Mouse (Mus musculus) stomach, embryonic 14.5 days (tissue): Measurements from ENCODE around the gene Gtf2ird2. TPM values are rescaled to one million over a fixed set of nuclear protein-coding genes. Genes with fewer than 3 reads are reported as not detected.

Experiments used
- ATAC-seq: fragments of 200-750 bp; cut with Nextera tagmentation; 2 replicates; pipeline ENCODE4 v1.8.0; 2017; ENCODE audit warnings: low read depth, moderate TSS enrichment; ENCODE audit not compliant: insufficient number of reproducible peaks, insufficient read depth, low FRiP score
- H3K27ac ChIP-seq: fragments of 300-500 bp; sonication (generic); 2 replicates; pipeline ENCODE4 v1.5.1; 2014; ENCODE audit warnings: mild to moderate bottlenecking, low read length, moderate library complexity, mixed read lengths
- H3K27me3 ChIP-seq: fragments of 300-500 bp; sonication (generic); 2 replicates; pipeline ENCODE4 v1.6.1; 2014; ENCODE audit warnings: low read length, control low read depth, mixed read lengths; ENCODE audit not compliant: control insufficient read depth, insufficient read depth
- H3K36me3 ChIP-seq: fragments of 300-500 bp; sonication (generic); 2 replicates; pipeline ENCODE4 v1.6.1; 2014; ENCODE audit warnings: mild to moderate bottlenecking, control low read depth, low read length, moderate library complexity, mixed read lengths; ENCODE audit not compliant: control insufficient read depth, insufficient read depth
- H3K4me1 ChIP-seq: fragments of 300-500 bp; sonication (generic); 2 replicates; pipeline ENCODE4 v1.6.1; 2014; ENCODE audit warnings: low read length, control low read depth, mixed read lengths; ENCODE audit not compliant: control insufficient read depth, insufficient read depth
- H3K4me2 ChIP-seq: fragments of 300-500 bp; sonication (generic); replicated peaks from 2 replicates; pipeline ENCODE4 v1.6.1; 2014; ENCODE audit warnings: low read depth, low read length, control low read depth
- H3K4me3 ChIP-seq: fragments of 300-500 bp; sonication (generic); 2 replicates; pipeline ENCODE4 v1.5.1; 2014; ENCODE audit warnings: low read depth, low read length, control low read depth
- H3K9ac ChIP-seq: fragments of 300-500 bp; sonication (generic); replicated peaks from 2 replicates; pipeline ENCODE4 v1.6.1; 2014; ENCODE audit warnings: low read depth, mild to moderate bottlenecking, control low read depth, low read length, moderate library complexity, mixed read lengths
- H3K9me3 ChIP-seq: fragments of 300-500 bp; sonication (generic); 2 replicates; pipeline ENCODE4 v1.6.1; 2016; ENCODE audit warnings: low read depth, low read length, control low read depth; ENCODE audit not compliant: control insufficient read depth
- WGBS: fragments of 180-500 bp; shearing (Covaris S2); extraction: QIAGEN DNeasy Blood & Tissue Kit; methylation state at CpG from one replicate; pipeline ENCODE4 v1.1.7; 2014; 5-methylcytosine and 5-hydroxymethylcytosine counted together
- polyA plus RNA-seq: library from polyadenylated mRNA; unstranded; fragments of >200 nt; fragmentation: Nextera tagmentation; extraction: Ambion mirVana; gene quantifications from 2 replicates; pipeline ENCODE4 v1.2.1, GENCODE M21; 2014

The Gtf2ird2 gene
- 8.5 and 10.1 TPM in 2 replicates for polyA plus RNA-seq

- peak; percentile 95 for ATAC-seq
- Histone ChIP-seq H3K9ac (peak within 1 kb of the TSS; percentile 89), H3K36me3 (no peaks in the 10 kb centered on the region), H3K27me3 (no peaks in the 10 kb centered on the region), H3K4me2 (peak within 1 kb of the TSS; percentile 86), H3K27ac (peak within 1 kb of the TSS; percentile 95), H3K9me3 (no peaks in the 10 kb centered on the region), H3K4me3 (peak within 1 kb of the TSS; percentile 64), H3K4me1 (peaks cover 13% of the 10 kb centered on the region)
- under 1% methylated on average over 92 of the region's 92 CpGs for WGBS
These were observed at the start of gene Gtf2ird2 for GRCm38 (mm10) chr5:134183880-134184808. Gtf2ird2 (plus strand) TSS chr5:134184019.

DNA sequence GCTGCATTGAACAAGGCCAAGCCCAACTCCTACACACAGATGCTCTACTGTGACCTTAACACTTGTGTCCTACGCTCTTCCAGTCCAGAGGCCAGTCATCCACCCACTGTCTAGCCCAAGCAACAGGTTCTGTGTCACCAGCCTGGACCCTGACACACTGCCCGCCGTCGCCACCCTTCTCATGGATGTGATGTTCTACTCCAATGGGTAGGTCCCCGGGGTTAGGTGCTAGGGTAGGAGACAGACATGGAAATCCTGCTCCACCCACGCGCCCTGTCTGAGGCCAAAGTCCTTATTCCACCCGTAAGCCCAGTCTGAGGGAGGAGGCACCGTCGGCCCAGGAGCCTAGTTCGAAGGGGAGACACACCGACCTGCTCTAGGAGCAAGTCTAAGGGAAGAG is 47.8 kb upstream of the Gtf2ird2 start:
- H3K9me3 ChIP-seq, result no peaks in the 10 kb centered on the region
- no peak for ATAC-seq
- 92% methylated on average over 12 of the region's 12 CpGs for WGBS
- no peak overlapping the region for H3K9ac ChIP-seq
- H3K4me1 ChIP-seq, result no peaks in the 10 kb centered on the region
- no peaks in the 10 kb centered on the region for H3K27me3 ChIP-seq
- no peak overlapping the region for H3K4me3 ChIP-seq
- H3K36me3 ChIP-seq, result no peaks in the 10 kb centered on the region
- H3K4me2 ChIP-seq, result no peak overlapping the region
- no peak overlapping the region for H3K27ac ChIP-seq

DNA sequence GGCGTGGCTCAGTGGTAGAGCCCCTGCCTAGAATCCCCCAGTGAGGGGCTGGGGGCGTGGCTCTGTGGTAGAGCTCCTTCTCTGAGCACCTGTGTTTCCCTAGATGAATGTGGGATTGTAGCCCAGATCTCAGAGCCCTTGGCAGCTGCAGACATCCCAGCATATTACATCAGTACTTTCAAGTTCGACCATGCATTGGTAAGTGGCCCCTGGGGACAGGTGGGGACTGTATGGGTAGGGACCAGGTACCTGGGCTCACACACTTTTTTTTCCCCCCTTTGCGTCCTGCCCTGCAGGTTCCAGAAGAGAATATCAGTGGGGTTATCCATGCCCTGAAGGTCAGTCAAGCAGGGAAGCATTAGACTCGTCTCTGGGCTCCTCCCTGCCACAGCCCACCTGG is 45.9 kb upstream of the Gtf2ird2 start:
- Histone ChIP-seq H3K36me3 (no peaks in the 10 kb centered on the region), H3K4me1 (no peaks in the 10 kb centered on the region), H3K27ac (no peak overlapping the region), H3K4me3 (no peak overlapping the region), H3K4me2 (no peak overlapping the region), H3K27me3 (no peaks in the 10 kb centered on the region), H3K9me3 (no peaks in the 10 kb centered on the region; the same call in 1 of the 2 replicates), H3K9ac (no peak overlapping the region)
- no peak for ATAC-seq
- WGBS, result 86% methylated on average over 5 of the region's 5 CpGs

DNA sequence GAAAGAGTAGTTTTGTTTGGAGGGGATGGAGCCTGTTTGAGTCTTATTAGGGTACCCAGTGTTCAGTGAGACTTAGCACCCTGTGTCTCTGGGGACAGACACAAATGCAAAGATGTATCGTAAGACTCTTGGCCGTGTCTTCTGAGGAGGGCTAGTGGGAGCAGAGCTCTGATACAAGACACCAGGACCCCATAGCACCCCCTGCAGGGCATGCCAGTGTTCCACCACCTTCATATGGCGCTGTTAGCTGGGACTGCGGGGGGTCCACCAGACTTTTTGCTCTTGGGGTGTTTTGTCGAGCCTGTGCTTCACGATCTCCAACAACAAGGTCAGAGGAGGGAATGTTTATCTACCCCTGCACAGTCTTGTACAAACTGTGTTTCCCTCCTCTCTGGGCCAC is 44.4 kb upstream of the Gtf2ird2 start:
- WGBS, result 84% methylated on average over 6 of the region's 6 CpGs
- H3K9me3 ChIP-seq, result no peaks in the 10 kb centered on the region; the same call in 1 of the 2 replicates
- H3K4me3 ChIP-seq, result no peak overlapping the region
- H3K27me3 ChIP-seq, result no peaks in the 10 kb centered on the region
- no peak for ATAC-seq
- no peak overlapping the region for H3K27ac ChIP-seq
- H3K4me1 ChIP-seq, result no peaks in the 10 kb centered on the region
- H3K9ac ChIP-seq, result no peak overlapping the region
- no peaks in the 10 kb centered on the region for H3K36me3 ChIP-seq
- H3K4me2 ChIP-seq, result no peak overlapping the region

GRCm38 (mm10) chr5:134141236-134141635 is 42.6 kb upstream of the Gtf2ird2 start:
- Histone ChIP-seq H3K4me2 (no peak overlapping the region), H3K9me3 (no peaks in the 10 kb centered on the region; the same call in 1 of the 2 replicates), H3K9ac (no peak overlapping the region), H3K36me3 (no peaks in the 10 kb centered on the region), H3K4me1 (no peaks in the 10 kb centered on the region), H3K27ac (no peak overlapping the region), H3K27me3 (no peaks in the 10 kb centered on the region), H3K4me3 (no peak overlapping the region)
- 67% methylated on average over 7 of the region's 7 CpGs for WGBS
- no peak for ATAC-seq

GRCm38 (mm10) chr5:134142381-134142780 is 41.4 kb upstream of the Gtf2ird2 start:
- WGBS, result 84% methylated on average over 11 of the region's 11 CpGs
- ATAC-seq, result no peak
- no peak overlapping the region for H3K4me2 ChIP-seq
- H3K9ac ChIP-seq, result no peak overlapping the region
- no peaks in the 10 kb centered on the region for H3K36me3 ChIP-seq
- no peak overlapping the region for H3K27ac ChIP-seq
- H3K4me3 ChIP-seq, result no peak overlapping the region
- H3K9me3 ChIP-seq, result no peaks in the 10 kb centered on the region; the same call in 1 of the 2 replicates
- H3K27me3 ChIP-seq, result no peaks in the 10 kb centered on the region
- H3K4me1 ChIP-seq, result no peaks in the 10 kb centered on the region

DNA sequence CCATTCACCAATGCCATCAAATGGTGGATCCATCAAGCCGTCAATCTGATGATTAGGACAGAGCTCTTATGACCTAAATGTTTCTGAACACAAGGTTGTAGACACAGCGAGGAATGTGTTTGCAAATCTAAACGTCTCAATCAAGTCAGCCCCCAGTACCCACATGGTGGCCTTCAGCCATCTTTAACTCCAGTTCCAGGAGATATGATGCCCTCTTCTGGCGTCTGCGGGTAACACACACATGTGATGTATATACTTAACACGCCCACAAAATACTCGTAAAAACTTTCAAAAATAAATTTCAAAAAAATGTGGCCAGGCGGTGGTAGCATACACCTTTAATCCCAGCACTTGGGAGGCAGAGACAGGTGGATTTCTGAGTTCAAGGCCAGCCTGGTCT is 38.8 kb upstream of the Gtf2ird2 start:
- Histone ChIP-seq H3K9ac (no peak overlapping the region), H3K27me3 (no peaks in the 10 kb centered on the region), H3K36me3 (peaks cover 12% of the 10 kb centered on the region), H3K4me3 (no peak overlapping the region), H3K27ac (no peak overlapping the region), H3K4me2 (no peak overlapping the region), H3K9me3 (no peaks in the 10 kb centered on the region; the same call in 1 of the 2 replicates), H3K4me1 (no peaks in the 10 kb centered on the region)
- no peak for ATAC-seq
- WGBS, result 93% methylated on average over 8 of the region's 8 CpGs

DNA sequence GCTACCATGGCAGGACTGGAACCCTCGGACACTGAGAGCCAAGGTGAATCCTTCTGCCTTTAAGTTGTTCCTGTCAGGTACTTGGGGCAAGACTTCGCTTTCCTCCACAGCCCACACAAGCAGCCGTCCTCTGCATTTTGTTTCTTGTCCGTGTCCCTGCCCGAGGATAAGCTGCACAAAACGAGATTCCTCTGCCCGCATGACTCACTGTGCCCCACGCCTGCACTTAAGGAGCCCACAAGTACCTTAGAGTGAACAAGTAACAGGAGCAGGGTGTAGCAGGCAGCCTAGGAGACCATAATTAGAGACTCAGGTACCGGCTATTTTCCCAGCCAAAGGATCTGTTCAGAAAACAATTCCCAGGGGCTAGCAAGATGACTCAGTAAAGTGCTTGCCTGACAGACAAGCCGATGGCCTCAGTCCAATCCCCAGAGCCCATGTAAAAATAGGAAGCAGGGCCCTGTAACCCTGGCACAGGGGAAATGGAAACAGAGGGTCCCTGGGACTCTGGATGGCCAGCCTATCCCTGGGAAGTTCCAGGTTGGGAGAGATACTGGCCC is 36.5 kb upstream of the Gtf2ird2 start:
- no peak for ATAC-seq
- 84% methylated on average over 10 of the region's 10 CpGs for WGBS
- Histone ChIP-seq H3K27ac (no peak overlapping the region), H3K36me3 (peaks cover 27% of the 10 kb centered on the region), H3K9me3 (no peaks in the 10 kb centered on the region; the same call in 1 of the 2 replicates), H3K4me2 (no peak overlapping the region), H3K4me3 (no peak overlapping the region), H3K9ac (no peak overlapping the region), H3K27me3 (no peaks in the 10 kb centered on the region), H3K4me1 (no peaks in the 10 kb centered on the region)
